Mouse (Mus musculus) forebrain, embryonic 10.5 days (tissue): ENCODE data around the gene Atg101. TPM values are rescaled to one million over a fixed set of nuclear protein-coding genes. Genes with fewer than 3 reads are reported as not detected.
"Not testable (repeated sequence)": the region's sequence is repeated elsewhere in the genome, so short reads cannot be mapped to it uniquely, and the experiment has no call there.

Experiments
- DNase-seq: peaks from one replicate; pipeline ENCODE4 v3.0.0-alpha.2; 2017; ENCODE audit warnings: low spot score; ENCODE audit errors: extremely low spot score
- H3K27ac ChIP-seq: fragments of 300-500 bp; sonication (generic); 2 replicates; pipeline ENCODE4 v1.5.1; 2016; ENCODE audit warnings: mild to moderate bottlenecking
- H3K27me3 ChIP-seq: fragments of 300-500 bp; sonication (generic); 2 replicates; pipeline ENCODE4 v1.6.1; 2016; ENCODE audit warnings: mild to moderate bottlenecking; ENCODE audit not compliant: poor library complexity, severe bottlenecking
- H3K36me3 ChIP-seq: fragments of 300-500 bp; sonication (generic); replicated peaks from 2 replicates; pipeline ENCODE4 v1.6.1; 2016; ENCODE audit warnings: mild to moderate bottlenecking, moderate library complexity
- H3K4me1 ChIP-seq: fragments of 300-500 bp; sonication (generic); 2 replicates; pipeline ENCODE4 v1.6.1; 2016
- H3K4me3 ChIP-seq: fragments of 300-500 bp; sonication (generic); 2 replicates; pipeline ENCODE4 v1.5.1; 2016; ENCODE audit warnings: mild to moderate bottlenecking, moderate library complexity
- H3K9me3 ChIP-seq: fragments of 300-500 bp; sonication (generic); 2 replicates; pipeline ENCODE4 v1.6.1; 2016; ENCODE audit warnings: mild to moderate bottlenecking, moderate library complexity
- WGBS: fragments of 180-500 bp; shearing (Covaris S2); methylation state at CpG from one replicate; pipeline ENCODE4 v1.1.7; 2016; 5-methylcytosine and 5-hydroxymethylcytosine counted together
- polyA plus RNA-seq: library from polyadenylated mRNA; unstranded; fragments of >200 nt; fragmentation: Nextera tagmentation; extraction: Ambion mirVana; gene quantifications from 2 replicates; pipeline ENCODE4 v1.2.1, GENCODE M21; 2016

Atg101 gene
- polyA plus RNA-seq, 1 experiment from 2014 or later, result 77.8 TPM

- peaks cover 21% of the 10 kb centered on the region for H3K4me1 ChIP-seq
- no peak overlapping the region for H3K4me3 ChIP-seq
- WGBS, result 93% methylated on average over 5 of the region's 5 CpGs
- no peaks in the 10 kb centered on the region for H3K36me3 ChIP-seq
- H3K9me3 ChIP-seq, result peaks cover 4% of the 10 kb centered on the region; the same call in 1 of the 2 replicates
- no peaks in the 10 kb centered on the region for H3K27me3 ChIP-seq
- no peak for DNase-seq
- H3K27ac ChIP-seq, result no peak overlapping the region
Measured at GRCm38 (mm10) chr15:101323511-101323910, 39.4 kb downstream of the Atg101 start.

- H3K4me3 ChIP-seq, DNase-seq: not testable (repeated sequence)
- peaks cover 19% of the 10 kb centered on the region for H3K4me1 ChIP-seq
Measured at GRCm38 (mm10) chr15:101324409-101324808, 40.3 kb downstream of the Atg101 start.

DNA sequence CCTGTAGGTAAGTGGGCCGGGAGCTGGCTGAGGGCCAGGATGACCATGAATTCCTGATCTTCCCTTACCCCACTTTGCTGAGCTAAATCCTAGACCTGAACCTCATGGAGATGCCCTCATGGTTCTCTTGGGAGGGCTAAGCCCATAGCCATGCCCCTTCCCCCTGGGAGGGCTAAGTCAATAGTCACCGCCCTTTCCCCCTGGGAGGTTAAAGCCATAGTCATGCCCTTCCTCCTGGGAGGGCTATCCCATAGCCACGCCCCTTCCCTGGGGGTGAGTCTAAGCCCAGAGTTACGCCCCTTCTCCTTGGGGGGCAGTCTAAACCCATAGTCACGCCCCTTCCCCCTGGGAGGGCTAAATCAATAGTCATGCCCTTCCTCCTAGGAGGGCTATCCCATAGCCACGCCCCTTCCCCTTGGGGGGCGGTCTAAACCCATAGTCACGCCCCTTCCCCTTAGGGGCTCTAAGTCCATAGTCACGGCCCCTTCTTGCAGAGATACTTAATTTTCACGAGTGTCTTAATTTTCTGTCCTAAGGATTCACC is 42.0 kb downstream of the Atg101 start:
- 39% methylated on average over 10 of the region's 10 CpGs for WGBS
- Histone ChIP-seq H3K27ac (no peak overlapping the region), H3K27me3 (no peaks in the 10 kb centered on the region), H3K9me3 (peaks cover 4% of the 10 kb centered on the region; the same call in 1 of the 2 replicates), H3K4me3 (no peak overlapping the region), H3K36me3 (no peaks in the 10 kb centered on the region), H3K4me1 (peaks cover 18% of the 10 kb centered on the region)
- no peak for DNase-seq

More at GRCm38 (mm10) chr15:101324409-101324808, 40.3 kb downstream of the Atg101 start:
- not testable (repeated sequence) for H3K9me3 ChIP-seq, H3K27me3 ChIP-seq, H3K36me3 ChIP-seq, H3K27ac ChIP-seq

DNA sequence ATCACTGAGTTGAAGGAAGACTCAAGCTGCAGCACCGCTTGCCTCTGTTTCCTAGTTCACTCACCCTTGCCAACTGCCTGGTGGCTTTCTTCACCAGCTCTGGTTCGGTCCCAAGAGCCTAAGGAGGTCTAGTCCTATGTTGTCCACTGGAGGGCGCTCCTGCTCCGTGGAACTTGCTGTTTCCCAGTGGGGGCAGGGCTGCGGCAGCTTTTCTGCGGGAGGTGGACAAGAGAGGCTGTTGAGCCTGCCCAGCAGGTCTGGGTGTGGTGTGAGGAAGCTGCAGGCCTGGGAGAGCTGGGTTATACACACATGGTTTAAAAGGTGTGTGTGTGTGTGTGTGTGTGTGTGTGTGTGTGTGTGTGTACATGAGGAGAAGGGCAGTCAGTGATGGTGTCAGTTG is 43.2 kb downstream of the Atg101 start:
- H3K27me3 ChIP-seq, result no peaks in the 10 kb centered on the region; the same call in 1 of the 2 replicates
- DNase-seq, result peak; percentile 78
- no peaks in the 10 kb centered on the region for H3K36me3 ChIP-seq
- no peak overlapping the region for H3K4me3 ChIP-seq
- peaks cover 4% of the 10 kb centered on the region; the same call in 1 of the 2 replicates for H3K9me3 ChIP-seq
- H3K4me1 ChIP-seq, result peaks cover 18% of the 10 kb centered on the region
- WGBS, result 7% methylated on average over 6 of the region's 6 CpGs
- no peak overlapping the region for H3K27ac ChIP-seq

DNA sequence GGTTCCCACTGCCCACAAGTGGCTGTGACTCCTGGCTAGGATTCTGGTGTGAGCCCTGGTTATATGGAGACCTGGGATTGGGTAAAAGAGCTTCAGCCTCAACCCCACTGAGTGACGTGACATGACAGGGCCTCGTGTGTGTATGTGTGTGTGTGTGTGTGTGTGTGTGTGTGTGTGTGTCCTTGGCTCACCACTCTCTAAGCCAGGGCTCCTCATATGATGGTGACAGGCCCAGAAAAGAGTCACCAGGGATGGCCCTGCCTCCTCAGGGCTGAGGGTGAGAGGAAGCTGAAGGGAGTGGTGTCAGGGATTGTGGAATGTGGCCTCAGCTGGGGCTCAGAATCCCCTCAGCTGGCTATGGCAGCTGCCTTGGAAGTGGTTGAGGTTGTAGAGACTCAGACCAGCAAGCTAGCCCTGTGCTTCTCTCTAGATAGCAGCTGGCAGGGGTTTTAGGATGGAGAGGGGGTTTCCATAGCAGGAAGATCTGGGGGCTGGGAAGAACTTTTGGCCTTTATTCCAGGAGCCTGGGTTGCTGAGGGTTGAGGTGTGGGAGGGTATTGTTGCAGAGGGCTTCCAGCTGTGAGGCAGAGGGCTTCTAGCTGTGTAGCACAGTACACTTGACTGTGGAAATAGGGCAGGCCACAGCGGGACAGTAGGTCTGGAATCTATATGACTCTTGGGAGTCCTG is 44.9 kb downstream of the Atg101 start:
- H3K27me3 ChIP-seq, result no peaks in the 10 kb centered on the region; the same call in 1 of the 2 replicates
- H3K36me3 ChIP-seq, result no peaks in the 10 kb centered on the region
- WGBS, result 73% methylated on average over 3 of the region's 3 CpGs
- no peak overlapping the region for H3K4me3 ChIP-seq
- H3K9me3 ChIP-seq, result no peaks in the 10 kb centered on the region
- peaks cover 18% of the 10 kb centered on the region for H3K4me1 ChIP-seq
- DNase-seq, result no peak
- H3K27ac ChIP-seq, result peak overlapping the region; percentile 53; the same call in 1 of the 2 replicates

GRCm38 (mm10) chr15:101329564-101329892 is 45.5 kb downstream of the Atg101 start:
- H3K9me3 ChIP-seq, result no peaks in the 10 kb centered on the region
- no peak for DNase-seq
- no peak overlapping the region; the same call in 1 of the 2 replicates for H3K27ac ChIP-seq
- peaks cover 18% of the 10 kb centered on the region for H3K4me1 ChIP-seq
- no peaks in the 10 kb centered on the region for H3K36me3 ChIP-seq
- no peak overlapping the region for H3K4me3 ChIP-seq
- H3K27me3 ChIP-seq, result no peaks in the 10 kb centered on the region; the same call in 1 of the 2 replicates
- 64% methylated on average over 3 of the region's 3 CpGs for WGBS

- no peak for DNase-seq
- WGBS, result 80% methylated on average over 4 of the region's 4 CpGs
Measured at GRCm38 (mm10) chr15:101331090-101331489, 47.0 kb downstream of the Atg101 start.

GRCm38 (mm10) chr15:101332370-101332769 is 48.3 kb downstream of the Atg101 start:
- Histone ChIP-seq H3K4me1 (peaks cover 23% of the 10 kb centered on the region), H3K4me3 (no peak overlapping the region), H3K27me3 (peaks cover 13% of the 10 kb centered on the region), H3K36me3 (no peaks in the 10 kb centered on the region), H3K27ac (no peak overlapping the region), H3K9me3 (no peaks in the 10 kb centered on the region)
- DNase-seq, result no peak
- WGBS, result 70% methylated on average over 4 of the region's 4 CpGs

More at GRCm38 (mm10) chr15:101331090-101331489, 47.0 kb downstream of the Atg101 start:
- Histone ChIP-seq H3K9me3 (no peaks in the 10 kb centered on the region), H3K27ac (no peak overlapping the region), H3K36me3 (no peaks in the 10 kb centered on the region), H3K4me3 (no peak overlapping the region), H3K27me3 (peaks cover 2% of the 10 kb centered on the region; the same call in 1 of the 2 replicates), H3K4me1 (peaks cover 18% of the 10 kb centered on the region)

DNA sequence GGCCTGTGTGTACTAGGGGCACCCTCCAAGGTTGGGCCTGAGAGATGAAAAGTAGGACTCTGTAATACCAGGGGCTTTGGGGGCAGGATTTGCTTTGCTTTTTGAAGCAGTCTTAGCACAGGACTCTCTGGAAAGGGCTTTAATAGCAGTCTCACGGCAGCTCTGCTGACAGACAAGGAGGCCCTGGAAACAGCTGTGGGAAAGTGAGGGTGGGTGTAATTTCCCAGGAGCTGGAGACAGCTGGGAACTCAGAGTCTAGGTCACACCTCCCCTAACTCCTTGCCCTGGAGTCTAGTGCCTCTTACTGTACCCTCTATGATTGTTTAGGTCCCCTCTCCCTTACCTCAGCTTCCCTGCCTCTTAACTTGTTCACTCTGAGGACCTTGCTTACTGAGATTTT is 49.1 kb downstream of the Atg101 start:
- WGBS, result 67% methylated on average over 1 of the region's 1 CpGs
- no peak for DNase-seq
- no peak overlapping the region for H3K27ac ChIP-seq

DNA sequence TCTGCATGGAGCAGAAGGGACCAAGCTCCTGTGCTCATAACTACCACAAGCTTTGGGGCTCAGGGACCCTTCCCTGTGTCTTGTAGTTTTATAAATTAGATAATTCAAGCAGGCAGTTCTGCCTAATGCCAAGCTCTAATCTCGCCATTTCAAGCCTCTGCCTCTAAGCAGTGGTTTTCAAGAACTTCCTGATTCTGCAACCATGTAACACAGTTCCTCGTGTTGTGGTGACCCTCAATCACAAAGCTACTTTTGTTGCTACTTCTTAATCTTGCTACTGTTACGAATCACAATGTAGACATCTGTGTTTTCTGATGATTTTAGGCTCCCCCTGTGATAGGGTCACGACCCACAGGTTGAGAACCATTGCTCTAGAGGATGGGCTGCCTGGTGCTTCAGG is 49.6 kb downstream of the Atg101 start:
- H3K27ac ChIP-seq, result no peak overlapping the region
- H3K36me3 ChIP-seq, result no peaks in the 10 kb centered on the region
- H3K4me3 ChIP-seq, result no peak overlapping the region
- H3K9me3 ChIP-seq, result no peaks in the 10 kb centered on the region
- WGBS, result 70% methylated on average over 4 of the region's 4 CpGs
- H3K27me3 ChIP-seq, result peaks cover 21% of the 10 kb centered on the region
- H3K4me1 ChIP-seq, result peaks cover 20% of the 10 kb centered on the region
- DNase-seq, result no peak

More for the DNA sequence above, 49.1 kb downstream of the Atg101 start:
- H3K4me1 ChIP-seq, result peaks cover 20% of the 10 kb centered on the region
- no peaks in the 10 kb centered on the region for H3K9me3 ChIP-seq
- H3K27me3 ChIP-seq, result peaks cover 16% of the 10 kb centered on the region
- no peak overlapping the region for H3K4me3 ChIP-seq
- H3K36me3 ChIP-seq, result no peaks in the 10 kb centered on the region

DNA sequence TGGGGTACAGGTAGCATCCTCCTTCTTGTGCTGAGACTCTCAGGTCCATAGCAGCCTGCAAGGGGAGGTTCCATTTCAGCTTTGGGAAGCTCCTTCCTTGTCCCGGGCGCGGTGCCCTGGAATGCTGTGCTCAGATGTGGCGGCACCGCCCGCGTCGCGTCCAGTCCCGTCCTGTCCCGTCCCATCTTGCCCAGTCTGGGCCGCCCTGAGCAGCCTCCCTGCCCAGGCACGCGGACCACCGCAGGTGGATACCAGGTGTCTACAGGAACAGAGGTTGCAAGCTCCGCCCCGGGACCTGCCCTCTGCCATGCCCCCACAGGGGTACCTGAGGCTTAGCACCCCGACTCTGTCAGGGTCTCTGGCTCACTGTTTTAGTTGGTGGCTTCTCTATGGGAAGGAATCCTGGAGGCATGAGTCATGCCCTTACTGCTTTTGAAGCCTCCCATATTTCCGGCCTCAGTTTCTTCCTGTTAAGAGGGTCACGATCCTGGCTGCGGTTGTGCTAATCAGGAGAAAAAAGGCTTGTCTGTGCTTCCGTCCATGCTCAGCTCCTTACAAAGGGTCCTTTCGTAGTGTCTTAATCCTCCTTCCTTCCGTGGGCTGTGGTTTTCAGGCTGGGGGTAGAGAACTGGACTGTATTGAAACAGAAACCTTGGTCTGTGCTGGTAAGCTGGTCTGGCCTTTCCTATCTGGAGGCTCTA is 52.6 kb downstream of the Atg101 start:
- Histone ChIP-seq H3K4me3 (no peak overlapping the region), H3K27ac (peak overlapping the region; percentile 60), H3K27me3 (peaks cover 22% of the 10 kb centered on the region), H3K9me3 (no peaks in the 10 kb centered on the region), H3K4me1 (peaks cover 13% of the 10 kb centered on the region), H3K36me3 (no peaks in the 10 kb centered on the region)
- WGBS, result 43% methylated on average over 24 of the region's 24 CpGs
- no peak for DNase-seq

- H3K9me3 ChIP-seq, result no peaks in the 10 kb centered on the region
- H3K4me1 ChIP-seq, result peaks cover 13% of the 10 kb centered on the region
- H3K27me3 ChIP-seq, result peaks cover 22% of the 10 kb centered on the region
- WGBS, result 80% methylated on average over 4 of the region's 4 CpGs
- no peak overlapping the region for H3K27ac ChIP-seq
- no peaks in the 10 kb centered on the region for H3K36me3 ChIP-seq
- H3K4me3 ChIP-seq, result no peak overlapping the region
- DNase-seq, result no peak
Measured at GRCm38 (mm10) chr15:101338359-101338758, 54.3 kb downstream of the Atg101 start.

GRCm38 (mm10) chr15:101339537-101339936 is 55.5 kb downstream of the Atg101 start:
- H3K4me1 ChIP-seq, result peaks cover 13% of the 10 kb centered on the region
- peak; percentile 86 for DNase-seq
- H3K36me3 ChIP-seq, result no peaks in the 10 kb centered on the region
- peaks cover 22% of the 10 kb centered on the region for H3K27me3 ChIP-seq
- no peak overlapping the region for H3K4me3 ChIP-seq
- WGBS, result 1% methylated on average over 2 of the region's 2 CpGs
- H3K27ac ChIP-seq, result no peak overlapping the region
- H3K9me3 ChIP-seq, result no peaks in the 10 kb centered on the region
